Mouse (Mus musculus): Measurements from ENCODE around the gene Ccdc9.

- TF ChIP-seq CTCF (IDR thresholded peaks at IDR 0.05; ENCODE audit: low read depth, low read length) (no peak), GATA1 (IDR thresholded peaks at IDR 0.05; ENCODE audit: borderline replicate concordance, low read length) (no peak)
Observed at GRCm38 (mm10) chr7:16284904-16285303, 1.7 kb downstream of the Ccdc9 start.
